Mouse (Mus musculus) lung, postnatal 4 days (tissue): ENCODE measurements at regions not wholly inside any gene's neighbourhood (a gene's known extent, or its start where the extent isn't known, plus 50 kb on each side); places are given as distances from the start of the nearest gene placed in this dataset.

Source experiments
- DNase-seq, 2 experiments: peaks; one replicate each; pipeline ENCODE4 v3.0.0; 2021

DNA sequence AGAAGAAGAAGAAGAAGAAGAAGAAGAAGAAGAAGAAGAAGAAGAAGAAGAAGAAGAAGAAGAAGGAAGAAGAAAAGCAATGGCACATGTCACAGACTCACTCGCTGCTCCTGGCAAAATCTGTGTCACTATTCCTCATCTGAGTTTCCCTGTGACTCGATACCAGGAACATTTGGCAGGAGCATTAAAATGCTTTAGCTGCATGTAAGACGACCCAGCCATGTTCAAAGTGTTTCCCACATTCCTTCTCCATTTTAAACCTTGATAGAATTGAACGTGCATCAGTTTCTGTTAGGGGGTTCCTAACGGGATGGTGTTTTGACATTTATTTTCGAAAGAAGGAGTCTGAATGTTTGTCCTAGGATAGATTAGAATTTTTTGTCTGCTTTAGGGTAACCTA, 51.2 kb upstream of the Pja2 start:
- no peak for DNase-seq

DNA sequence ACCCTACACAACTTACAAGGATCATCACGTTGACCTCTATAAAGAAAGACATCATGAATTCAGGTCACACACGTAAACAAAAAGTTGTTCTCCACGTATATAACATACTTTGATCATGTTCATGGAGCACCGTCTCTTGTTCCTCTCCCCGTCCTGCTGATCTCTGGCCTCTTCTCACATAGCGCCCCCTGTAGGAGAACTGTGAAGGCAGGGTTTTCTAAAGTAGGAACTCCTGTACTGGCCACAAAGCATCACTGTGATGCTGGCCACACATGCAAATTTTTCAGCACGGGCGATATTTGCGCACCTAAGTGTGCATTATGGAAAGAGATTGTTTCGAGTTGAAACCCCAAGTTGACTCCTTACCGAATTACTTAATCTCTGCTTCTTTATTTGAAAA, 51.9 kb upstream of the Pja2 start:
- no peak for DNase-seq

DNA sequence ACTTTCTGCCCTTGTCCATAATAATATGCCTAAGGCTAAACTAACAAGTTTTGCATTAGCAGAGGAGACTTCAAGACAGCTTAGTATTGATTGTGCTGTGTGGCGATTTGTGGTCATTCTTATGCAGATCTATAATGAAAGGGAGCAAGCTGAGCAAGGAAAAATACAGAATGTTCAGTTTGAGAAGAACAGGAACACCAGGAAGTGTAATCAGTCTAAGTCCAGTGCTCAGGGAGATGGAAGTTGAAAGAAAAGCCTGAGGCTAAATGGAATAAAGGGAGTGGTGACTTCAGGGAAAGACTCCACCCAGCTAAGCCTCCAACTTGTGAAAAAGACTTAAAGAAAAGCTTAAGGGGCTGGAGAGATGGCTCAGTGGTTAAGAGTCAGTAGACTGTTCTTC, 58.6 kb upstream of the Pja2 start:
- no peak for DNase-seq

DNA sequence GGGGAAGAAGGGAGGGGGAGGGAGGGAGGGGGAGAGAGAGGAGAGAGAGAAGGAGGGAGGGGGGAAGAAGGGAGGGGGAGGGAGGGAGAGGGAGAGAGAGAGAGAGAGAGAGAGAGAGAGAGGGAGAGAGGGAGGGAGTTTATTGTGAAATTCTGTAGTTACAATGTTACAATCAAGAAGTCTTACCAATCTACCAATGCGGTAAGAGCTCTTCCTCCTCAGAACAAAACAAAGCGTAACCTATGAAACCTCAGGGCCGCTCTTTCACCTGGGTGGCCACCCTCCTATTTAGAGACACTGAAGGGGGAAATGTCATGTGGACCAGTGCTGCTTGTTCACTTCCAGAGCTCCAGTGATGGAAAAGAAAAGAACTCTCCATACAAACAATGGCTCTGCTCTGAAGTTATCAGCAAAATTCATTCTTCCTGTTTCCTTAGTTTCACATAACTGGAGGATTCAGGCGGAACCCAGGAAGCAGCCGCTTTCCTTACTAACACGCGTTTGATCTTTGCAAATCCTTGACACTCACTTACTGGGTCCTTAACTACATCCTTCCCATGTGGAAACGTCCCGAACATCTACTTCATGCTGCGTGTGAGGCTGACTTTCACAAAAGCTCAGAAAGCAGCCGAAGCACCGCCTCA, 65.7 kb upstream of the Pja2 start:
- DNase-seq, result peak; percentile 25 to 29

DNA sequence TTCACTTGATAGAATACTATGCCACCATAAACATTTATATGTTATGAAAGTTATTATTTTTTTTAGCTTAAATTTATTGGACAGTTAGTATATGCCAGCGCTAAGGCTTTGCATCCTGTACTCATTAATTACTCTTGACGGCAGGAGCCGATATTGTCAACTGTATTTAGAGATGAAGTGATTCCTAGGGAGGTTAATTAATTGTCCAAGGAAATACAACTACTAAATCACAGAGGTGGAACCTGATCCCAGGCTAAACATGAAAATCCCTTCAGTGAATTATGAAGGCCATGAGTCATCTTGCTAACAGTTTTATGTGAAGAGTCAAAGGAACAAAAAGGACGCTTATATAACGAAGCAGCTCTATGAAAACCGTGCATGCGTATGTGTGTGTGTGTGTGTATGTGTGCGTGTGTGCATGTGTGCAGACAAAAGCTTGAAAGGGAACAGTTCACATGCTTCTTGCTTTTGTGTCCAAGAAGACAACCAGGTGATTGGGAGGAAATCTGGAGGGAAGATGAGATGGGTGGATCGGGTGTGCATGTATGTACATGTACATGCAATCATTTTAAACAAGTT, 66.5 kb upstream of the Pja2 start:
- DNase-seq, result no peak

DNA sequence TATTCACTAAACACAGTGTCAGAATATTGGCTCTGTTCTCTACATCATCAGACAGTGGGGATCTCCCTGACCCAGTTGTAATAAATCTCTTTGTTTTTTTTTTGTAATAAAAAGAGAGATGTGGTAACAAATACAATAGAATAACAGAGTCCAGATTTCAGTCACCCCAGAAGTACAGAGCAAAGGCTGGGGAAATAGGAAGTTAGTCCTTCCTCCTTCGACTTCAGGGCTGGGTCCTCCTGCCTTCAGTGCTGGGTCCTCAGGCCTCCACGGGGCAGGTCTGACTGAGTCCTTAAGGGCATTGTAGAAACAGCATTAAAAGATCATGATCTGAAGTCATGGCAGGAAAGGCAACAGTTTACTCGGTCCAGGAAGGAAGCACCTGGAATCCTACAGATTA, 67.0 kb upstream of the Pja2 start:
- no peak for DNase-seq

DNA sequence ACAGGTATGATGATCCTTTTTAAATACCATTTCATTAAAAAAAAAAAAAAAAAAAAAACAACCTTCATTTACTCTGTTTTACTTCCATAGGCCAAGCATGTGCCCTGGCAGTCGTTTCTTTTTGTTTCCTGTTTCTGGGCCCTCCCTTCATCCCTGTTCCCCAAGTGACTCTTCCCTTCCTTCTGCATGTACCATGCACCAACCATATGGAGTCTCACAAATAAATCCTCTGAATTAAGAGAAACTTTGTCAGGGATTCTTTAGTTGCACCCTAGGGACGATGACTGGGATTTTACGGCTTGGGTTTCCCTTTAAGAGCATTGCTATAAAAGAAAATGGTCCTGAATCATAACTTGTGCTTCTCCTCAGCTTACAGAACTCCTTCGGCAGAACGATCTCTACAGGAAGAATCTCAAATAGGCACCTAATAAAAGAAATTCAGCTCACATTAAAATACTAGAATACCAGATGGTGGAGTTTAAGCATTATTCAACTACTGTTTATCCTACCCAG, 75.1 kb upstream of the Pja2 start:
- DNase-seq, result no peak

DNA sequence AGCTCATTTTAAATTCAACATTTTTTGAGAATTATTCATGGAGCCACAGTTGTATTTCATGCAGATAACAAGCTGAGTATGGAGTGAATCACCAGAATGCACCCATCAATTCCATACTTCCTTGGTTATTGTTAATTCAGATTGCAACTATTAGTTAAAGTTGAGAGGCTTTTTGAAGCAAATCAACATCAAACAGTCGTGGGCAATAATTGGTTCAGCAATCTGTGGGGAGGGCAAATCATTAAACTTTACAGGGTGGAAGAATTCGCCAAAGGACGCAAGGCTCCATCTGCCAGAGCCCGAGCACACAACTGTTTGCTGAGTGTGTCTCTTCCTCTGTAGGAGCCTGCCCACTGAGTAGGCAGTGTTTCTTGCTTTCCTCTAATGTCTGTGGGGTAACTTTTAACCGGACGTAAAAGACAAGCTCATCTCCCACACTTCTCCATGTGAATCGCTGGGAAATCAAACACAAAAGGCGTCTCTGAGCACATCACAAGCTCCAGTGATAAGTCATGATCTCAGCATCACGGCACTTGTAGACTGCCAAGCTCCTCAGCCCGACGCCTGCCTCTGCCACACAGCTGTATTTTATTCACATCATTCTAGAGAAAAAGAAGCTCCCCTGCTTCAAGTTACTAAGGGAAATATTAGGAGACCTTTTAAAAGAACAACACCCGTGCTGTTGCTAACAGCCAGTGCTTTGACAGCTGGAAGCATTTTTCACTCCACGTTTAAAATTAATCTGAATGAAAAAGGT, 75.7 kb upstream of the Pja2 start:
- DNase-seq, result no peak

DNA sequence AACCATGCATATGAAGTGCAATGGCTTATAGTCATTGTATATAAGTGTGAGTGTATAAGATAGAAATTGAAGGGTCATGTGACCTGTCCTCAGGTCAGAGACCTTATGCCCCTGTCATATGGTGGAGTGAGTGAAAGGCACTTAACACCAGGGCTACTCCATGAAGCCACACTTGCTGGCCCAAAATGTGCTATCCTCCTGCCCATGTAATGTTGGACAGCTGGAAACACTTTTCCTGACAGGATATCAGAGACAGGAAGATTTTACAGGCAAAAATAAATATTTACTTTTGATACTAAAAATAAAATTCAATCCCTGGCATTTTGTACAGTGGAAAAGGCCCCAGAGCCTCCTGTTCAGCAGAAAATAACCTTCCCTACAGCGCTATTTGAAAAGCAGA, 94.1 kb upstream of the Pja2 start:
- DNase-seq, result peak in 1 of 2 experiments; percentile 7

DNA sequence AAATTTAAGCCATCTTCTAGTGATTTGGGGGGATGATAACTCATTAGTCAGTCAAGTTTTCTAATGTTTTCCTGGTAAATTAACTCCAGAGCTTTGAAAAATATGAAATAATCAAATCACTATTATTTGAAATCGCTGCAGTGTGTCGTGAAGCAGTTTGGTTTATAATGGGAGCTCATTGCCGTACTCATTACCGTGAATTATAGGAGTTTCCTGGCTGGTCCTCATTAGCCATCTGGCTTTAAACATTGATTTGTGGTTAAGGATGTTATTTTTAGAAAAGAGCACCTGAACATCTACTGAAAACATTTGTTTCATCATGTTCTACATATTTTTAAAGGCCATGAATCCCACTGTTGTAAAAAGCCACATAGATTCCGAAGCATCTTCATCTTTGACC, 94.8 kb upstream of the Pja2 start:
- no peak for DNase-seq

DNA sequence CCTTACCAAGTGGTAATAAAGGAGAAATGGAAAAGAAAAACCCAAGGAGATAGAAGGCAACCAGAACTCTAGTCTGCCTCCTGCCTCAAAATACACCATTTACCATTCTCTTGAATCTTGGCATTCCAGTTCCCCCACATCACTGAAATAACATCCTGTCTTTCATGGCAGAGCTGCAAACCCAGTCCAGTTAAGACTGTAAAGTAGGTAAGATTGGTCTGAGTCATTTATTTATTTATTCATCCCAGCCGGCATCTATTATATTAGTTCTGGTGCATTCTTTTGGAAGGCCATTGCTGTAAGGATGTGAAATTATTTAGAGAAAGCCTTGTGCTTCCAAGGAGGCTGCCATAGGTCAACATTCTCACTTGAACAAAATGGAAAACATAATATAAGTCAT, 107.9 kb upstream of the Pja2 start:
- DNase-seq, result no peak

DNA sequence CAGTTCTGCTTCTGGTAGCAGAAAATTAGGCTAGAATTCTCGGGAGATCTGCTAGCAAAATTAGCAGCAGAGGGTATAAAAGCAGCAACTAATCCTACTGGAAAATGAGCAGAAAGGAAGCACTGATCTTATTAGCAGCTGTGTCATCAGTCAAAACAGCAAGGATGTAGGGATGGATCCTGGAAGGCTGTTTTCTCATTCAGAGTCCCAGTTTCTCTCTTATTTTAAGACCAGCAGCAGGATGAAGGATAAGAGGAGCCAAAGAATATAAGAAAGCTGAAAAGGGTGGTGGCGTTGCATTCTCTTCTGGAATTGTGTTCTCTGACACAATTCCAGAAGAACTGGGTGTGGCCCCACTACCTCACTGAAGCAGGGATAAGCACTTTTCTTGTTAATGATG, 123.0 kb upstream of the Pja2 start:
- no peak for DNase-seq

DNA sequence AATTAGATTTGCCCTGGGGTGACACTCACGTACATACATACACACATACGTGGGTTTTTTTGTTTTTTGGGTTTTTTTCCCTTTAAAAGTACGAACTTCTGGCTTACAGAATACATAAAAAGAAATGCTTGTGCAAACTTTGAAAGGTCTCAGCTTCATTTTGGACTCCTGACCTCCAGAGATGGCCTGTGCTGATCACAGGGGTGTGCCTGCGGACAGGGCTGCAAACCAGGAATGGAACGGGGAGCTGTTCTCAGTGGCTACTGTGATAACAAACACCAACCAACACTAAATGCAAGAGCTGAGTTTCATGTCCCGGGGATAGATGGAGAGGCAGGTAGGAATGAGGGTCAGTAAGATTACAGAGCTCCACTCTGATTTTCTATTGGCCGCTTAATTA, 134.3 kb upstream of the Man2a1 start:
- DNase-seq, result no peak

DNA sequence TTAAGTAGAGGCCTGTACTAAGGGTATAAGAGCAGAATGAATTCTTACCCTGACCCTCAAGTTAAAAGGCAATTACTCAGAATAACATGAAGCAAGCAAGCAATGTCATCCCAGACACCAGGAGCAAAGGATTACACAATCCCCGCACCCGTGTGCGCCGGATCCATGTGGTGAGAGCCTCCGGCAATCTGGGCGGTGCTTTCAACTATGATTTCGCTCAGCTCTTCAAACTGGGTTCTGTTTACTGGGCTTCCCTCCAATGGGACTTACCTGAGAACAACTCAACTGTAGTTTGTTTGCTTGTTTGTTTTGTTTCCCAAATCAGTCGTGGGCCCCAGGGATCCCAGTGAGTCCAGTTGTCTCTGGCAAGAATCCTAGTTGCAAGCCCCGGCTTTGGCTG, 133.8 kb upstream of the Man2a1 start:
- no peak for DNase-seq

DNA sequence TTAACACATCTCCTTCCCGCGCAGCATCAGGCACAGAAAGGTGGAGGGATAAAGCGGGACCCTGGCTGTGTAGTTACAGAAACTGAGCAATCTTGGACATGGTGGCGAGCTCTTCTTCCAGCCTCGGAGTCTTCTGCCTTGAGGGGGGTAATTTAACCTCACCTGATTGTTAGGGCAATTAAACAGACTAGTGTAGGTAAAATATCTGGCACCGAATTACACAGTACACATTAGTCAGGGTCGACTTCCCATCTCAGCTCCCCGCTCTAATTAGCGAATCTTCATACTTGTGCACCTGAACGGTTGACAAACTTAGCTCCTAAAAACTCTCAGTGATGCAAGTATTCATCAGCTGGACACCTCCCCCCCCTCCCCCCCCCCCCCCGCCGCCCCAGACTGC, 133.2 kb upstream of the Man2a1 start:
- DNase-seq, result no peak

DNA sequence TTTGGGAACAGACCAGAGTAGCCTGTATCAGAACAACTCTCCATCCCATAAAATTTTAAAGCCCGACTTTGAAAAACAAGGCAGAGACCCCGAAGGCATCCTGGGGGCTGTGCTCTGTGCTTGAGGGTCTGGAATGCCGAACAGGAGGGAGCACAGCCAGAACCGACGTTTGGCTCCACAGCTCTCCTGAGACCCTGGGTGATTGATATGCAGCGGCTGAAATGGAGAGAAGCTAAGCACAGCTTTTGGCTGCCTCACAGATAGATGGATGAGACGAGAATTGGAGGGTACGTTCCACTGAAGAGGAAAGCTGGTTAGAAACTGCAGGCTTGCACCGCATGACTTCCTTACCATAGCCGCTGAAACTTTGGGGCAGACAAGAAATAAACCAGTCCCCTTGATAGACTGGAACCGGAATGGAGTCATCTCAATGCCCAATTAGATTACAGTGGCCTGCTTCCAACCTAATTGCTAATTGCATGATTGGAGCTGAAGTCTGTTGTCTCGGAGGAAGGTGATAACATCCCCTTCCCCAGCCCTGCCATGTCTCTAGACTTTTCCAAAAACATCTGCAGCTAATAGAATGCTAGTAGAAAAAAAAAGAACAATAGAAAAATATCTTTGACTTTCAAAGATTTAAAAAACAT, 130.7 kb upstream of the Man2a1 start:
- DNase-seq, result no peak

DNA sequence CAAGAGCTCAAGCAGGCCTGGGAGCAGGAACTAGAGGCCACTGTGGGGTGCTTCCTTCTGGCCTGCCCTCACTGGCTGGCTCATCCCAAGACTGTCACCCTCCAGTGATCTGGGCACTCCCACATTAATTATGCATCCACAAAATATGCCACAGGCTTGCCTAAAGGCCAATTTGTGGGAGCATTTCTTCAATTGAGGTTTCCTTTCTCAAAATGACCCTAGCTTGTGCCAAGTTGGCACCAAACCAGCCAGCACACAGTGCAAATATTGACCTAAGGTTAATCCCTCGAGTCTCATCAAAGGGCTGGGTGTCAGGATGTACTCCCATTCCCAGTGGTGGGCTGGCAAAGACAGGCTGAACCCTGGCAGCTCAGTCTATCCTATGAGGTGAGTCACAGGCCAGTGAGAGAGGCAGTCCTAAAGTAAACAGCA, 119.9 kb upstream of the Man2a1 start:
- DNase-seq, result peak; percentile 9 to 50

DNA sequence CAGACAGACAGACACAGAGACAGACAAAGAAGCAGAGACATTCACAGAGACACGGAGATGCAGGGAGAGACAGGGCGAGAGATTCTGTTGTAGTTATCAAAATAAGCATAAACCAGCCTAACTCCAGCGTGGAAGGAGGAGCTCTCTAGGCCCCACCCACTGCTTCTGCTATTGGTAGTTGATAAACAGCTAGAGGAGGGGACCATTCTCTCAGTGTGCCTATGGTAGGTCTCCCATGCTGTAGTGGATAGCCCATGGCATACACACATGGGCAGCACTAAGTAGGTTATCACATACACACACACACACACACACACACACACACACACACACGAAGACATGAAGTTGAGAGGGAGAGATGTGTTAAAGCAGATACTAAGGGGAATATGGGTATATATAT, 115.7 kb upstream of the Man2a1 start:
- no peak for DNase-seq

DNA sequence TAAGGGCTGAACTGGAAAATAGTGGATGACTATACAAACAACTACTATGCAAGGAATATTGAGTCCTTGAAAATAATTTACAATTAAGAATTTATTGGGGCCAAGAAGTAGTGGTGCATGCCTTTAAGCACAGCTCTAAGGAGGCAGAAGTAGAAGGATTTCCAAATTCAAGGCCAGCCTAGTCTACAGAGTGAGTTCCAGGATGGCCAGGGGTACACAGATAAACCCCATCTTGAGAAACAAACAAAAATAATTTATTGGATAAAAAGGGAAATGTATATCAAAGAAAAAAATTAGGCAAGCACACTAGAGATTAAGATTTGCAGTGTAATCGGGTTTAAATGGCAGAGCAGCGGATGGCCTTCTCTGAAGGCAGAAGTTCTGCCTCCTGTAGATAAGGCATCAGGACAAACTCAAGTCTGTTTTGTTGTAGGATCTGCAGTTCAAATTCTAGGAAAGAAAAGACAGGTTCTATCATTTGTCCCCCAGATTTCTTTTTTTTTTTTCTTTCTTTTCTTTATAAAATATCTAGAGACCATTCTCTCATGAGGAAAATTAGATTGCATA, 110.7 kb upstream of the Man2a1 start:
- DNase-seq, result no peak

DNA sequence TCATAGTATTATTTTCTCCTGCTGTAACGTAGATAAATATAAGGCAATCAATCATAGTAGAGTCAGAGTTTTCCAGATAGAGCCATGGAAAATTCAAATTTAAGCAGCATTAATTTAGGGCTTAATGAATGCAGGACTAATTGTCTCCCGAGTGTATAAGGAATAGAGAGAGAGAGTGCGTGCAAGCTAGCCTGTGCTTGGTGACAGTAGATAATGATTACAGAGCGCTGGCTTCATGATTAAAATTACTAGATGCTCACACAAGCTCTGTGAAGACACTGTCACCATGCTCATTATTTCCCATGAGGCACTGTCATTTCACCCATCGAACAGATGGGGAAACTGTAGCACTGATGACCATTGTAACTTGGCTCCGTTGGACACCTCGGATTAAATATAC, 109.9 kb upstream of the Man2a1 start:
- DNase-seq, result no peak

DNA sequence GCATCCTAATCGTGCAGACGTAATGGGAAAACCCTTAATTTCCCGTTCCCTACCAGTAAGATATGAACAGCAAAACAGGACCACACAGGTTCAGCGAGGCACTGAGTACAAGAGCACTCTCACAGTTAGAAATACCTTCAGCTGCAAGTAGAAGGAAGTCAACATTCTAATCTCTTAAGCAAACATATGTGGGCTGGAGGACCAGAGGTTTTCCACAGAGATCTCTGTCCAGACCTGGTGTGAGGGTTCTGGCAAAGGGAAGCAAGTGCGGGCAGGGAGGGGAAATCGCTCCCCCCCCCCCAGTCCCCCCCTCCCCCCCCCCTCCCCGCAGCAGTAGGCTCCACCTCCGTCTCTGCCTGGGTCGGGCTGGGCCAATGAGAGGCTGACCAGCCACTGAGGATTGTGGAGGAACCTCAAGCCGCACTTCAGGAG, 108.6 kb upstream of the Man2a1 start:
- DNase-seq, result peak; percentile 36 to 75

DNA sequence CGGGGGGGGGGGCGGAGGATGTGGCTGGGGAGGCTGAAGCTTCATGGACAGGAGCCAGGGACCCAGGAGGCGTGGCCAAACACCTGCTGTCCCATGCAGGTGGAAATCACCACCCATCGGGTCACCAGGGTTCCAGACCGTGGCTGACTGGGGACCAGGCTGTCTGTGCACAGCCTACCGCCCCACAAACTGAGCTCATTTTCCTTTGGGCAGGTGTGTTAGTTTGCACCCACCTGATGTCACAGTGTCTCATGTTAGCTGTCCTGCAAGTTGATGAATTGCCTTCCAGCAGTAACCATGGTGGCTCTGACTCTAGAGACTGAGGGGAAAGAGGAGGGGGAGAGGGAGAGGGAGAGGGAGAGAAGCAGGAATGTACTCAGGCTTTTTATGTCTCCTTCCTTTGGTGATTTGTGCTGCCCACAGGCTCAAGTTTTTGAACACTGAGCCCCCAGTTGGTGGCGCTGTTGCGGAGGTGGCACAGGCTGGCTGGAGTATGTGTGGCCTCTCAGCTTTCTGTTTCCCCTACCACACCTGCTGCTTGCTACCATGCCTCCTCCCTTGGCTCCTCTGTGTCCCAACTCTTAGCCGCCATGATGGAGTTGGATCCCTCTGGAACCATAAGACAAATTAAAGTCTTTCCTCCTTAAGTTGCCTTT, 107.8 kb upstream of the Man2a1 start:
- peak; percentile 55 to 72 for DNase-seq
